Mouse (Mus musculus) urinary bladder, postnatal 36 days (tissue): Measurements from ENCODE around the gene Bcl2l10.
"Not testable (repeated sequence)": the region's sequence is repeated elsewhere in the genome, so short reads cannot be mapped to it uniquely, and the experiment has no call there.

ENCODE experiments used
- DNase-seq, 2 experiments: peaks; one replicate each; pipeline ENCODE4 v3.0.0; 2022; ENCODE audit warnings: low spot score in 2 of 2, mixed read lengths in 1 of 2

Gene Bcl2l10

DNA sequence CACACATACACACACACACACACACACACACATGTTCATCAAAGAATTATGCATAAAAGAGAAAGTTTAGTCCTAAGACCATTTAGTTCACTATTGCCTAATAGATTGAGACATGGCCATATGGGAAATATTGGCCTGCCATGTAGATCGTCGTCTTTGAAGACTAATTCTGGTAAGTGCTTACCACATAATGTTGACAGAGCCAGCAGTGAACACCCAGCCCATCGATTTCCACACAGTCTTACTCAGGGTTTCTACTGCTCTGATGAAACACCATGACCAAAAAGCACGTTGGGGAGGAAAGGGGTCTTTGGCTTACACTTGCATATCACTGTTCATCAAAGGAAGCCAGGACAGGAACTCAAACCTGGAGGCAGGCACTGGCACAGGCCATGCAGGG, 5.1 kb upstream of the Bcl2l10 start:
- no peak for DNase-seq

DNA sequence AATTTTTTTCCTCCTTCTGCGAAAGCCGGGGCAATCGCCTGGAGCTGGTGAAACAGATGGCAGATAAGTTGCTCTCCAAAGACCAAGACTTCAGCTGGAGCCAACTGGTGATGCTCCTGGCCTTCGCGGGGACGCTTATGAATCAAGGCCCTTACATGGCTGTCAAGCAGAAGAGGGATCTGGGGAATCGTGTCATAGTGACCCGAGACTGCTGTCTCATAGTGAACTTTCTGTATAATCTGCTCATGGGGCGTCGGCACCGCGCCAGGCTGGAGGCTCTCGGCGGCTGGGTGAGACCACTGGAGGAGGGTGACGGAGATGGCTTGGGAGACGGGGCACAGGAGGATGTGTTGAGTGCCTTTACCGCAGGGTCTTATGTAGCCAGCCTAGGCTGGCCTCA, 508 bp downstream of the Bcl2l10 start:
- peak in 1 of 2 experiments; percentile 31 for DNase-seq

GRCm38 (mm10) chr9:75348641-75349040, 1.1 kb downstream of the Bcl2l10 start:
- peak in 1 of 2 experiments; percentile 32 for DNase-seq

DNA sequence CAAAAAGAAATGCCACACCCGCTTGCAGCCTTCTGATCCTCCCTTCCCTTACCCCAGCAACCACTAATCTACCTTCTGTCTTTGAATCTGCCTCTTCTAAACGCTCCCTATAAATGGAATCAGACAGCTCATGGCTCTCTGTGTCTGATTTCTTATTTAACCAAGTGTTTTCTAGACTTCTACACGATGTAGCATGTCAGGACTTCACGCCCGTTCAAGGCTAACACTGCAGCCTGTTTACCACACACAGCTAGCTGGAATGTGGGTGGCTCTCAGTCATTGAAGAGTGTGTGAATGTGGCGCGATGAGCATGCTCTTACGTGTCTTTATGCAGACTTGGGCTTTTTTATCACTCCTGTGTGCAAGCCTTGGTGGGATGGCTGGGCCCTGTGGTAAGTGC, 5.5 kb downstream of the Bcl2l10 start:
- DNase-seq, result no peak

DNA sequence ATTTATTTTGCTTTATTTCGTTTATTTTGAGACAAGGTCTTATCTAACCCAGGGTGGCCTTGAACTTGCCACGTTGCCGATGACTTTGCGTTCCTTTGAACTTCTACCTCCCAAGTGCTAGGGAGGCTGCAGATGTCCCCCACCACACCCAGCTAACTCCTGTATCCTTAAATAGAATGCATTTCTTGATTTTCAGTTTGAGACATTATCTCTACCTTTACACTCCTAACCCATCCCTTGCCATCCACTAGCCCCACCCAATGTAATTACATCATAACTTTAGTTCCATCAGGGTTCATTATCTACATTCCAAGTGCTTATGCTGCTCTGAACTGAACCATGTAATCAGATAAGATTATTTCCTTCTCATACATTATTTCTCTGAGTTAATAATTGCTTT, 8.2 kb downstream of the Bcl2l10 start:
- no peak for DNase-seq

GRCm38 (mm10) chr9:75357087-75357654, 9.6 kb downstream of the Bcl2l10 start:
- DNase-seq, result no peak

DNA sequence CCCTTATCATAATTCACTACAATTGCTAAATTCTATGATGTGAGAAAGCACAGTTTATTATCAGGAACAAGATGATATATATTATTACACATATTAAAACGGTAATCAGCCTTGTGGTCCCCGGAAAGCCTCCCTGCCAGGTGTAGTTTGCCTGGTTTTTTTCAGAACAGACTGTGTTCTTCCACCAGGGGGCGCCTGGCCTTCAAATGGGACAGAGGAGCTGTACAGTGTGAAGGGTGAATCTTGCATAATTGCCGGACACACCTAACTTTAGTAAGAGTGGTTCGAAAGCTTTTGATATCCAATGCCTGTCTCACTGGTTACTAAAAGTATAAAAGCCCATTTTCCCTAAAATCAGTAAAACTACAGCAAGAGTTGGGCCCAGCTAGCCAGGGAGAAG, 14.1 kb downstream of the Bcl2l10 start:
- peak; percentile 63 to 76 for DNase-seq

- no peak for DNase-seq
Measured at GRCm38 (mm10) chr9:75362201-75362600, 14.6 kb downstream of the Bcl2l10 start.

DNA sequence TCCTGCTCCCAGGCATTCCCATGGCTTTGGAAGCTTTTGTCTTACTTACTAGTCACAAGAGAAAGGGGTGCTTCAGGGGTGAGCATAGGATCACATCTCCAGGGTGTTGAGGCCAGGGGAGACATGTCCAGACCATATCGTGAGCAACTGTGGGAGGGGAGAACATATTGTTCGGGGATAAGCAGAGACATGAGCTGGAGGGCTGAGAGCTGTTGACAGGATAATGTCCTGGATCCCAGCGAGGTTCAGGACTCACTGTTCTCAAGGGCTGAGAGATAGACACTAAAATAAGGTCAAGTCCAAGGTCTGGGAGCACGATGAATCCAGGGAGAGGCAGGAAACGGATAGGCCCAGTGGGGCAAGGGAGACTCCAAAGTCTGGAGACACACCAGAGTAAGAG, 15.4 kb downstream of the Bcl2l10 start:
- peak in 1 of 2 experiments; percentile 13 for DNase-seq

- DNase-seq, result not testable (repeated sequence)
Measured at GRCm38 (mm10) chr9:75363702-75364101, 16.1 kb downstream of the Bcl2l10 start.

DNA sequence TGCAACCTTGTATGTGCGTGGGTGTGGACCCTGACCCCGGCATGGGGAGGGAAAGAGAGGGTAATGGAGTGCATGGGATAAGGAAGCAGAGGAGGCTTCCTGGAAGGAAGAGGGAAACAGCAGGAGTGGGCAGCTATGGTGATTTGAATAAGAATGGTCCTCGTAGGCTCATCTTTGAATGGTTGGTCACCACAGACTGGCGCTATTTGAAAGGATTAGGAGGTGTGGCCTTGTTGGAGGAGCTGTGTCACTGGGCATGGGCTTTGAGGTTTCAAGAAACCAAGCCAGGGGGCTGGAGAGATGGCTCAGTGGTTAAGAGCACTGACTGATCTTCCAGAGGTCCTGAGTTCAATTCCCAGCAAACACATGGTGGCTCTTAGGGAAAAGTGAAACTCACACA, 17.6 kb downstream of the Bcl2l10 start:
- no peak for DNase-seq

GRCm38 (mm10) chr9:75366191-75366590, 18.6 kb downstream of the Bcl2l10 start:
- DNase-seq, result no peak

DNA sequence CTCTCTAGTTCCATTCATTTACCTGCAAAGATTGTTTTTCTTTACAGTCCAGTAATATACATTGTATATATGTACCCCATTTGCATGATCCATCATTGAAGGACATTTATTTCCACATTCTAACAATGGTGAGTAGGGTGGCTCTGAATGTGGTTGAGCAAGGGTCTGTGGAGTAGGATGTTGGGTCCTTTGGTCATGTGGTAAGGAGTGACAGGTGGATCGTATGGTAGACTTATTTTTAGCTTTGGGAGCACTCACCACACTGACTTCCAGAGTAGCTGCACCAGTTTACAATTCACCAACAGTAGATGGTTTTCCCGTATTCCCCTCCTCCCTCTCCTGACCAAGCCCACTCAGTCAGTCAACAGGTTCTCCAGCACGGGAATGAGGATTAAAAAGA, 21.2 kb downstream of the Bcl2l10 start:
- no peak for DNase-seq

- no peak for DNase-seq
Measured at GRCm38 (mm10) chr9:75375606-75376005, 28.0 kb downstream of the Bcl2l10 start.

DNA sequence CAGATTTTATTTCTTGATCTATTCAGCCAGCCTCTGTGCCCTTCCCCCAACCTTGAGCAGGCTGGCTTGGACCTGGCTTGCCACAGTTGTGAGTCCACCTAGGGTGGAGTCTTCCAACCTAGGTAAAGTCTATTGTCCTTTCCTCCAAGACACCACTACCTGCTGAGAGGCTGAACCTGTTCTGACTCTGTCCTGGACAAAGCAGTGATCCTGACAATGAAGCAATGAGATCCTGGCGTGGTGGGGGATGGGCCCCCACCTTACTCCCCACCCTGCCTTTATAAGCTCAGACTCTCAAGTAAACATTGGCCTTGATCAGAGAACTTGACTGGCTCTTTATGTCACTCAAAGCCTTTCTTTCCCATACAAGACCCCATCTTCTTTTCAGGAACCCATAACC, 28.9 kb downstream of the Bcl2l10 start:
- DNase-seq, result no peak

GRCm38 (mm10) chr9:75378774-75379173, 31.2 kb downstream of the Bcl2l10 start:
- DNase-seq, result no peak

DNA sequence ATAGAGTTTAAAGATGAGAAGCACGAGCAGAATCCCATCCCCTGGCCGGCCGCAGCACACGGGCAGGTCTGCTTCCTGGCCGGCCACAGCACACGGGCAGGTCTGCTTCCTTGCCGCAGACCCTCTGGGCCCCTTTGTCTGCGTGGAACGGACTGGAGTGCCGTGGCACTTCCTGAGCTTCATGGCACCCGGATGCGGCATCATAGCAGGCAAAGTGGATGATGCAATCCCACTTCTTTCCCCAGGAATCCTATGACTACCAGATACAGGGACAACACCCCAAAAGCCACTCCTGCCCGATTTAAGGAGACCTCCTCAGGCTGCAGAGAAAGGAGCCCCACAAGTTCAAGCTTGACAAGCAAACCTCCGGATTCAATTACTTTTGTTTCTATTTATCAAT, 35.3 kb downstream of the Bcl2l10 start:
- no peak for DNase-seq

GRCm38 (mm10) chr9:75383785-75384184, 36.2 kb downstream of the Bcl2l10 start:
- DNase-seq, result no peak

- no peak for DNase-seq
Measured at GRCm38 (mm10) chr9:75384337-75384962, 36.9 kb downstream of the Bcl2l10 start.

- no peak for DNase-seq
Measured at GRCm38 (mm10) chr9:75385218-75385974, 37.8 kb downstream of the Bcl2l10 start.

DNA sequence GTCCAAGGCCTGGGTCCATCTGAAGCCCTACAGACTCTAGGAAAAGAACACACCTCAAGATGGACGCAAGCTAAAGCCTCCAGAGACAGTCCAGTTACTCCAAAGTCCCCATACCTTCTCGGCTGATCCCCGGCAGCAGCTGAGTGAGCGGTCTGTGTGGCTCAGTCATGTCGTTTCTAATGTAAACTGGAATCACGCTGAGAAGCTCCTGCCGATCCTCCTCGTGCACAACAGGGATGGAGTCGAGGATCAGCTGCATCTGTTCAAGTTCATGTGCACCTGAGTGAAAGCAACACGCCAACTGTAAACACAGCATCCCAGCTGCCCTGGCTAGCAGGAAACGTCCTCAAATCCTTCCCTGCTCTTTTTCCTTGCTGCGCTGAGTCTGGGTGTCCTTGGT, 45.7 kb downstream of the Bcl2l10 start:
- DNase-seq, result no peak

DNA sequence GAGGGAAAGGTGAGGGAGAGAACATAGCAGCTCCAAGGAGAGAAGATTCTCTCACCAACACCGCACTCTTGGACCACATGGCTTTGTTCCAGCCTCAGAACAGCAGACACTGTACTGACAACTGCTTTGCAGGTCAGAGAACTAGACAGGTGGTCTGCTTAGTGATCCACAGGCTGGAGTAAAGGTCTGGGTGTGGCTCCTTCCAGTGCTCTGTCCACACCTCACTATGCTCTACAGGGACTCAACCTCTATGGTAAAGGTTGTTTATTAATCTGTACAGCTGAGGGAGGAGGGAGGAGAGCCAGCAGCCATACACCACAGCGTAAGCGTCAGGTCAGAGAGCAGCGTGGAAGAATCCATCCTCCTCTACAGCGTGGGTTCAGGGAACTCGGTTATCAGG, 48.4 kb downstream of the Bcl2l10 start:
- no peak for DNase-seq

DNA sequence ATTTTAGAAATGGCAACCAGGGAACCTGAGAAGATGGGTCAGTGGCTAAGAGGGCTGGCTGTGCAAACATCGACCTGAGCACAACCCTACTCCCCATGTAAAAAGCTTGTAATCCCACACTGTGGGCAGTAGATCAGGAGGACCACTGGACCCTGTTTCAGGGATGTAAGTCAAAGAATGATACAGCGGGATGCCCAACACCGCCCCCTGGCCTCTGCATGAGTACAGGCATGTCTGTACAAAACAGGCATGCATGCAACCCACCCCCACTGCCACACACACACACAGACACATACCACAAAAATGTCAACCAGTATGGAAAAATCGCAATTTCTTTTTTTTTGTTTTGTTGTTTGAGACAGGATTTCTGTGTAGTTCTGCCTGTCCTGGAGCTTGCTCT, 51.5 kb downstream of the Bcl2l10 start:
- no peak for DNase-seq
